Mouse (Mus musculus) E14TG2a.4 (cell line): ENCODE data around the gene Als2.

Source experiments
- CTCF ChIP-seq: conservative IDR thresholded peaks from 2 replicates; pipeline ENCODE4 v1.5.1; 2014; ENCODE audit warnings: low read length
- NANOG ChIP-seq: IDR thresholded peaks from 2 replicates; pipeline ENCODE4 v1.6.1; 2014; ENCODE audit warnings: borderline replicate concordance, low read length, mixed read lengths
- POU5F1 ChIP-seq: IDR thresholded peaks from 2 replicates; pipeline ENCODE4 v1.6.1; 2014; ENCODE audit warnings: low read length, borderline replicate concordance

DNA sequence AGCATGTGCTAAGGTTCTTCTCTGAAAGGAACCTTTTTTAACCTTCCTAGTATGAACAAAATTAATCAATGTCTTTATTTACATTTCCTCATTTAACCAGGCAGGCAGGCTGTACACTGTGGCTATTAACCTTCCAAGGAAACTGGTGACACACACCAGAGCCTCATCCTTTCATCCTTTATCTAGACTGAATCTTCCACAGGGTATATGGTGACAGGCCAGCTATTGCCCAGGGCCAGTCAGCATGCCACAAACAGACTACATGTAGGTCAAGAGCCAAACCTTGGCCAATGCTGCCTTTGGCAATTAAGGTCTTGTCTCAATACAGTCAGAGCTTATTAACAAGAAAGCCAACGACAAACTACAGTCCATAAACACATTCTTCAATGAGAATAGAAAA lies 35.5 kb downstream of the Als2 start:
- TF ChIP-seq CTCF (no peak), POU5F1 (no peak), NANOG (no peak)
